Mouse (Mus musculus) ES-Bruce4 (cell line): ENCODE measurements around the gene Tmem185b.

Source experiments
- CTCF ChIP-seq: IDR thresholded peaks from one replicate; pipeline ENCODE4 v1.8.1; 2011; ENCODE audit warnings: low read depth, low read length
- EP300 ChIP-seq: IDR thresholded peaks from 2 replicates; pipeline ENCODE4 v1.6.1; 2011; ENCODE audit warnings: low read depth, low read length; ENCODE audit not compliant: insufficient read depth
- POLR2A ChIP-seq: IDR thresholded peaks from one replicate; pipeline ENCODE4 v1.8.1; 2011; ENCODE audit warnings: low read length; ENCODE audit not compliant: insufficient read depth

DNA sequence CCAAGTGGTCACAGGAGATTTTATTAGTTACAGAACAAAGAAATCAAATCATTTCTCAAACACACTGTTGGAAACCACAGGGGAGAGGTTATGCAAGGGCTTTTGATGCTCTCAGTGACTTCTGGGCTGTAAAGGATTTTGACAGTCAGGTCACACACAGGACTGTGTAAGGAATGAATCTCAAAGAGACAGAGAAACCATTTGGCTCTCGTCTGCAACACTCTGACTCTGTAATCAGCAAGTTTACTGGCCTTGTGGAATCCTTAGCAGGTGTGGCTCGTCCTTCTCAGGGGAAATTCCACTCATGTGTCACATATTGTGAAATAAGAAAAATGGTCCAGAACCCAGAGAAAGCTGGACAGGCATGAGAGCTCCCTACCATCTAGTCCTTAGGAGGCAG lies 4.9 kb upstream of the Tmem185b start:
- TF ChIP-seq POLR2A (no peak), EP300 (no peak), CTCF (no peak)
